Mouse (Mus musculus): Measurements from ENCODE around the gene Ank3. TPM values are rescaled to one million over a fixed set of nuclear protein-coding genes. Genes with fewer than 3 reads are reported as not detected.

Ank3 gene
- polyA plus RNA-seq, 1 experiment from 2014 or later: 136 TPM

- 90% methylated on average over 16 of the region's 16 CpGs for WGBS
- DNase-seq (ENCODE audit: low spot score) (no peak), ATAC-seq (ENCODE audit: low FRiP score) (no peak)
- Histone ChIP-seq H3K36me3 (replicated peaks; ENCODE audit: control insufficient read depth, insufficient read depth) (no peaks in the 10 kb centered on the region), H3K27ac (no peak overlapping the region), H3K9ac (no peak overlapping the region), H3K9me3 (ENCODE audit: control insufficient read depth, low read length) (no peaks in the 10 kb centered on the region), H3K4me2 (replicated peaks) (no peak overlapping the region), H3K27me3 (ENCODE audit: control insufficient read depth, insufficient read depth, low read length) (no peaks in the 10 kb centered on the region), H3K4me3 (replicated peaks; ENCODE audit: low read length) (no peak overlapping the region), H3K4me1 (replicated peaks; ENCODE audit: control insufficient read depth, insufficient read depth, low read length) (no peaks in the 10 kb centered on the region)
Observed at GRCm38 (mm10) chr10:69617537-69618112, 219.1 kb downstream of the Ank3 start.

DNA sequence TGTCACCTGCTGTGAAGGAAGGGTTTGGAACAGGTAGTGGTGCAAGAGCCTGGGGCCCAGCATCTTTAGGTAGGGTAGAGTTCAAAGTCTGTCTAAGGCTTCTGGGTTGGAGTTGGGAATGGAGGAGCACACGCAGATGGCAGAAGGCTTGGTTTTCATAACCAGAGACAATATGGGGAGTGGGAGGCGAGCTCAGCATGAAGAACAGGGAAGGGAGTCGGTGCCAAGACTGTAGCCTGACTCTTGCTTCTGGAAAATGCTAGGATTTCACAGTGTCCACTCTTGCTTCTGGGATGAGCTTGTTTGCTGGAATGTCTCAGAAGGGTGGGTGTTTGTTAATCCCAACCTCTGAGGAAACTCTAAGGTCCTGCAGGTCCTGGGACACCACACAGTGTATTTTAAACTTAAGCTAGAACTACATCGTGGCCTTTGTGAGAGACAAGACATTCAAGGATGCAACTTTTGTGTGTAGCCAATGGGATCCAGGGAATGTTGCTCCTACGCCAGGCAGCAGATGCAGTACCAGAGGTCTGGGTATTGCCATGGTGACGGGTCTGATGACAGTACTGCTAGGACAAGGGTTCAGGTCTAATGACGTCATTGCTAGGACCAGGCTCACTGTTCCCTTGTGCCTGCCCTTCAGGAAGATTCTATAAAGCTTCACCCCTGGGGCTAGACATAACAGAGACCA is 222.3 kb downstream of the Ank3 start:
- H3K4me3 ChIP-seq (replicated peaks; ENCODE audit: low read length): no peak overlapping the region
- DNase-seq (ENCODE audit: low spot score) (no peak), ATAC-seq (ENCODE audit: low FRiP score) (no peak)
- H3K4me1 ChIP-seq (replicated peaks; ENCODE audit: control insufficient read depth, insufficient read depth, low read length): no peaks in the 10 kb centered on the region
- H3K9me3 ChIP-seq (ENCODE audit: control insufficient read depth, low read length): no peaks in the 10 kb centered on the region
- H3K27ac ChIP-seq: no peak overlapping the region
- H3K4me2 ChIP-seq (replicated peaks): no peak overlapping the region
- H3K27me3 ChIP-seq (ENCODE audit: control insufficient read depth, insufficient read depth, low read length): no peaks in the 10 kb centered on the region
- no peaks in the 10 kb centered on the region for H3K36me3 ChIP-seq (replicated peaks; ENCODE audit: control insufficient read depth, insufficient read depth)
- WGBS: 73% methylated on average over 7 of the region's 7 CpGs
- H3K9ac ChIP-seq: no peak overlapping the region

GRCm38 (mm10) chr10:69627767-69628166 is 229.2 kb downstream of the Ank3 start:
- DNase-seq (ENCODE audit: low spot score) (no peak), ATAC-seq (ENCODE audit: low FRiP score) (no peak)
- H3K4me2 ChIP-seq (replicated peaks): no peak overlapping the region
- no peaks in the 10 kb centered on the region for H3K36me3 ChIP-seq (replicated peaks; ENCODE audit: control insufficient read depth, insufficient read depth)
- peaks cover 12% of the 10 kb centered on the region for H3K4me1 ChIP-seq (replicated peaks; ENCODE audit: control insufficient read depth, insufficient read depth, low read length)
- no peak overlapping the region for H3K4me3 ChIP-seq (replicated peaks; ENCODE audit: low read length)
- H3K9ac ChIP-seq: no peak overlapping the region
- H3K9me3 ChIP-seq (ENCODE audit: control insufficient read depth, low read length): no peaks in the 10 kb centered on the region
- no peaks in the 10 kb centered on the region for H3K27me3 ChIP-seq (ENCODE audit: control insufficient read depth, insufficient read depth, low read length)
- no peak overlapping the region for H3K27ac ChIP-seq
- WGBS: 80% methylated on average over 3 of the region's 3 CpGs

- Histone ChIP-seq H3K36me3 (replicated peaks; ENCODE audit: control insufficient read depth, insufficient read depth) (no peaks in the 10 kb centered on the region), H3K27me3 (ENCODE audit: control insufficient read depth, insufficient read depth, low read length) (no peaks in the 10 kb centered on the region), H3K4me1 (replicated peaks; ENCODE audit: control insufficient read depth, insufficient read depth, low read length) (peaks cover 12% of the 10 kb centered on the region), H3K27ac (no peak overlapping the region), H3K9me3 (ENCODE audit: control insufficient read depth, low read length) (no peaks in the 10 kb centered on the region), H3K4me2 (replicated peaks) (no peak overlapping the region), H3K4me3 (replicated peaks; ENCODE audit: low read length) (no peak overlapping the region), H3K9ac (no peak overlapping the region)
- WGBS: 57% methylated on average over 6 of the region's 6 CpGs
- ATAC-seq (ENCODE audit: low FRiP score) (no peak), DNase-seq (ENCODE audit: low spot score) (no peak)
Observed at GRCm38 (mm10) chr10:69628743-69629142, 230.2 kb downstream of the Ank3 start.

DNA sequence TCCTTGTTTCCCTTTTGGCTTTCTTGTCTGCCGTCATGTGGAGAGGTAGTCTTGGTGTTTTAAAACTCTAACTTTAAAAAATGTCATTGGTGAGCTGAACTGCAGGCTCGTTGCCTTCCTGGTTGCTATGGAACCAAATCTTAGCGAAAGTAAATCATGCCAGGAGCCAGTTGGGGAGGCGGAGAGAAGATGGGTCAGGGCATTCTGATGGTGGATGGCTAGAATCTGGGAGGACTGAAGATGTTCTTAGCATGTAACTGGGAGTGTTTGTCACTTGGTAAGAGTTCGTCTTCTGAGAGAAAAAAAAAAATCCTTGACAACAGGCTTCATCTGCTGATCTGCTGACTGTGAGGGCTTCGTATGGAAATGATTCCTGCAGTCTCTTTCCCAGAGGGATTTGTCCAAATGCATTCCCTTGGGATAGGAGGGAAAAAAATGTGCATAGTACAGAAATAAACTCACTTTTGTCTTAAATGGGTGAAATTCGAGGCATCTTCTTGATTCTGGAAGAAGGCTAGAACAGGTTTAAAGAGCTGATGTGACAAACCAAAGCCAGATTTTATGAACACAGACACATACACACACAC is 232.3 kb downstream of the Ank3 start:
- Histone ChIP-seq H3K9ac (no peak overlapping the region), H3K4me3 (replicated peaks; ENCODE audit: low read length) (no peak overlapping the region), H3K4me2 (replicated peaks) (no peak overlapping the region), H3K27me3 (ENCODE audit: control insufficient read depth, insufficient read depth, low read length) (no peaks in the 10 kb centered on the region), H3K9me3 (ENCODE audit: control insufficient read depth, low read length) (no peaks in the 10 kb centered on the region), H3K4me1 (replicated peaks; ENCODE audit: control insufficient read depth, insufficient read depth, low read length) (peaks cover 30% of the 10 kb centered on the region), H3K36me3 (replicated peaks; ENCODE audit: control insufficient read depth, insufficient read depth) (no peaks in the 10 kb centered on the region), H3K27ac (no peak overlapping the region)
- 47% methylated on average over 7 of the region's 7 CpGs for WGBS
- no peak for ATAC-seq (ENCODE audit: low FRiP score)
- DNase-seq (ENCODE audit: low spot score): no peak

DNA sequence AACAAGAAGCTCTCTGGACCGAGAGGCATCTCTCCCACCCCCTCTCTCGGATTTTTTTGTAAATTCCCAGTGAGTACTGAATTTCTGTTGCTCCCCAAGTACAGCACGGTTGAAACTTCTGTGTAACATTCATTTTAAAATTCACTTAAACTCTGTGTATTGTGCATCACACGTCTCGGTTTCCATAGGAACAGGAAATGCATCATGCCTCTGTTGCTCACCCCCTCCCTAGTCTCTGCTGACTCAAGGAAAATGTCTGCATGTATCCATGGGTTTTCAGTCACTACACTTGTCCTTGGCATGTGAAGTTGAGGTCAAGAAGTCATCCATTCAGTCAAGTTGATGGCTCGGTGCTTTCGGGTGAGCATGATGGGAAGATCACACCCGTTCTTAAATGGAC is 234.3 kb downstream of the Ank3 start:
- Histone ChIP-seq H3K4me3 (replicated peaks; ENCODE audit: low read length) (no peak overlapping the region), H3K36me3 (replicated peaks; ENCODE audit: control insufficient read depth, insufficient read depth) (no peaks in the 10 kb centered on the region), H3K9ac (no peak overlapping the region), H3K27me3 (ENCODE audit: control insufficient read depth, insufficient read depth, low read length) (no peaks in the 10 kb centered on the region), H3K9me3 (ENCODE audit: control insufficient read depth, low read length) (no peaks in the 10 kb centered on the region), H3K27ac (no peak overlapping the region), H3K4me1 (replicated peaks; ENCODE audit: control insufficient read depth, insufficient read depth, low read length) (peaks cover 49% of the 10 kb centered on the region), H3K4me2 (replicated peaks) (no peak overlapping the region)
- ATAC-seq (ENCODE audit: low FRiP score) (no peak), DNase-seq (ENCODE audit: low spot score) (no peak)
- 78% methylated on average over 8 of the region's 8 CpGs for WGBS

DNA sequence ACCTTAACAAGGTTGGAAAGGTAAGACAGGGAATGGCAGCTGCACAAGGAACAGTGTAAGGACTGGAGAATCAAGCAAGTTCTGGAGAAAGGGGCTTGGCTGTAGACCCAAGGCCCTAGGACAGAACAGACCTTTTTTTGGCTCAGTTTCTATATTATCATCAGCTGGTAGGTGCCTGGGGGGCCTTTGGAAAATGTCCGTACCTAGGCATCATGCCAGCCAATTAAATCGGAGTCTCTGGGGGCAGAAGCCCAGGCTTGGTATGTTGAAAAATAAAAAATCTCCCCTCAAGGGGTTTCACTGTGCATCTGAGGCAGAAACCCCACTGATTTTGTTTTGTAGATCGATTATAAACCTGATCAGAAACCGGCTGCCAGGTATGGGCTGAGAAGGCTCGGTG is 236.3 kb downstream of the Ank3 start:
- DNase-seq (ENCODE audit: low spot score): no peak
- H3K4me3 ChIP-seq (replicated peaks; ENCODE audit: low read length): no peak overlapping the region
- no peaks in the 10 kb centered on the region for H3K36me3 ChIP-seq (replicated peaks; ENCODE audit: control insufficient read depth, insufficient read depth)
- no peak overlapping the region for H3K9ac ChIP-seq
- no peaks in the 10 kb centered on the region for H3K9me3 ChIP-seq (ENCODE audit: control insufficient read depth, low read length)
- H3K27ac ChIP-seq: peak overlapping the region; percentile 53
- WGBS: 56% methylated on average over 5 of the region's 5 CpGs
- H3K27me3 ChIP-seq (ENCODE audit: control insufficient read depth, insufficient read depth, low read length): no peaks in the 10 kb centered on the region
- no peak for ATAC-seq (ENCODE audit: low FRiP score)
- no peak overlapping the region for H3K4me2 ChIP-seq (replicated peaks)
- H3K4me1 ChIP-seq (replicated peaks; ENCODE audit: control insufficient read depth, insufficient read depth, low read length): peaks cover 54% of the 10 kb centered on the region

- Histone ChIP-seq H3K27me3 (ENCODE audit: control insufficient read depth, insufficient read depth, low read length) (no peaks in the 10 kb centered on the region), H3K4me3 (replicated peaks; ENCODE audit: low read length) (no peak overlapping the region), H3K9ac (0 out of 2 replicates have a peak overlapping the region, but pooled peaks have one; percentile 12), H3K36me3 (replicated peaks; ENCODE audit: control insufficient read depth, insufficient read depth) (no peaks in the 10 kb centered on the region), H3K9me3 (ENCODE audit: control insufficient read depth, low read length) (no peaks in the 10 kb centered on the region), H3K4me1 (replicated peaks; ENCODE audit: control insufficient read depth, insufficient read depth, low read length) (peaks cover 44% of the 10 kb centered on the region), H3K27ac (peak overlapping the region; percentile 53), H3K4me2 (replicated peaks) (no peak overlapping the region)
- DNase-seq (ENCODE audit: low spot score): no peak
- WGBS: 44% methylated on average over 11 of the region's 11 CpGs
- peak; percentile 54 for ATAC-seq (ENCODE audit: low FRiP score)
Observed at GRCm38 (mm10) chr10:69635910-69636656, 237.5 kb downstream of the Ank3 start.

DNA sequence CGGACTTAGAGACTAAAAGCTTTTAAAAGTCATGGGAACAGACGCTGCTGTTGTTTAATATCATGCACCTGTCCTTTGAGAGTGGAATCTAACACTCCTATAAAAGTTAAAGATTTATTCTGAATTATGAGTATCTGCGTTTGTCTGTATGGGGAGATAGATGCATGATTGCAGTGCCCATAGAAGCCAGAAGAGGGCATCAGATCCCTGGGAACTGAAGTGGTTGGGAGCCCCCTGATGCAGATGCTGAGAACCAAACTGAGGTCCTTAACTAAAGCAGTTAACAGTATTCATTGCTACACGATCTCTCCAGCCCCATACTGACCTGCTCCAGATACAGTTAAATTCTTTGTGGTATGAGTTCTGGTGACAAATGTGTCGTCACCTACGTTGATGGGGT is 240.6 kb downstream of the Ank3 start:
- Histone ChIP-seq H3K4me1 (replicated peaks; ENCODE audit: control insufficient read depth, insufficient read depth, low read length) (peaks cover 49% of the 10 kb centered on the region), H3K9ac (no peak overlapping the region)

More for the DNA sequence above, 240.6 kb downstream of the Ank3 start:
- ATAC-seq (ENCODE audit: low FRiP score) (no peak), DNase-seq (ENCODE audit: low spot score) (no peak)
- H3K9me3 ChIP-seq (ENCODE audit: control insufficient read depth, low read length): no peaks in the 10 kb centered on the region
- H3K36me3 ChIP-seq (replicated peaks; ENCODE audit: control insufficient read depth, insufficient read depth): no peaks in the 10 kb centered on the region
- 90% methylated on average over 6 of the region's 6 CpGs for WGBS
- H3K4me2 ChIP-seq (replicated peaks): no peak overlapping the region
- no peak overlapping the region for H3K4me3 ChIP-seq (replicated peaks; ENCODE audit: low read length)
- H3K27ac ChIP-seq: no peak overlapping the region
- H3K27me3 ChIP-seq (ENCODE audit: control insufficient read depth, insufficient read depth, low read length): no peaks in the 10 kb centered on the region
